Mouse (Mus musculus): ENCODE data around the gene Ucn2. TPM values are rescaled to one million over a fixed set of nuclear protein-coding genes. Genes with fewer than 3 reads are reported as not detected.

Gene Ucn2
- polyA plus RNA-seq, 1 experiment from 2014 or later = not detected

- H3K27ac ChIP-seq = no peak overlapping the region
- no peak overlapping the region for H3K4me3 ChIP-seq
- 0 out of 2 replicates have a peak overlapping the region, but pooled peaks have one; percentile 13 for H3K9ac ChIP-seq
- WGBS = 87% methylated on average over 19 of the region's 19 CpGs
- H3K9me3 ChIP-seq = no peaks in the 10 kb centered on the region
- peaks cover 24% of the 10 kb centered on the region; the same call in 1 of the 2 replicates for H3K4me1 ChIP-seq (replicated peaks)
- no peaks in the 10 kb centered on the region for H3K27me3 ChIP-seq
- no peak overlapping the region for H3K4me2 ChIP-seq
- H3K36me3 ChIP-seq = peaks cover 7% of the 10 kb centered on the region
- no peak for ATAC-seq (ENCODE audit: low FRiP score)
Observed at GRCm38 (mm10) chr9:108998287-108999166, 12.7 kb downstream of the Ucn2 start.

DNA sequence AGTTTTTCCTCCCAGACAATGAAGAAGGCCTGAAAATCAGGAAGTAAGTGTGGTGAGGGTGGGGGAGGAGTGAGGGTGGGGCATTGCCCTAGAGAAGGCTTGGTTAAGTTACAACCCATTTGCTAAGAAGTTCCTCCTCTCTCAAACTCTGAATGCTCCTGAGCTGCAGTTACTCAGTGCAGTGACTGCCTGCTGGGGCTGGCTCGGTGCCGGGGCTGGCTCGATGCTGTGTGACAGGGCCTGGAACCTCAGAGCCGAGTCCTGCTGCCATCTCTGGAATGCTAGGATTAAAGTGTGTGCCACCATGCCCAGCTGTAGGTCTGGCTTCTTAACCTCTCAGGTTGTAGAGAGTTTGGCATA lies 13.3 kb downstream of the Ucn2 start:
- Histone ChIP-seq H3K27ac (no peak overlapping the region), H3K4me2 (no peak overlapping the region), H3K36me3 (peaks cover 7% of the 10 kb centered on the region), H3K4me1 (replicated peaks) (peaks cover 19% of the 10 kb centered on the region; the same call in 1 of the 2 replicates), H3K9ac (no peak overlapping the region), H3K4me3 (no peak overlapping the region), H3K9me3 (no peaks in the 10 kb centered on the region), H3K27me3 (no peaks in the 10 kb centered on the region)
- no peak for ATAC-seq (ENCODE audit: low FRiP score)
- 91% methylated on average over 4 of the region's 4 CpGs for WGBS

DNA sequence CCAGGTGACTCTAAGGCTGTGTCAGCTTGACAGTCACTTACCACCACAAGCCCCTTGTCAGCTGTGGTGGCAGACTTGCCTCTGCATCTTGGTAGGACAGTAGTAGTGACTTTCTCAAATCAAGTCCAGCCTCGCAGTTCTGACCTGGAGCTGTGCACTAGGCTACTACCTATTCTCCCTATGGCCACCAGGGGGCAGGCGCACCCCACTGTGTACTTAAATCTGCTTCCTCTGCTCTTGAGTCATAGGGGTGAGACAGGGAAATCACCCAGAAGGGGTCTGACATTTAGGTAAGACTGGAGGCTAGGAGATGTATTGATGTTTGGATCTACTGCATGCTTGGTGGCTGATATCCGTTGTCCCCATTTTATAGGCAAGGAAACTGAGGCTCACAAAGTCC lies 14.9 kb downstream of the Ucn2 start:
- Histone ChIP-seq H3K27ac (no peak overlapping the region), H3K9ac (no peak overlapping the region), H3K4me2 (no peak overlapping the region), H3K27me3 (no peaks in the 10 kb centered on the region), H3K4me1 (replicated peaks) (peaks cover 5% of the 10 kb centered on the region; the same call in 1 of the 2 replicates), H3K4me3 (no peak overlapping the region), H3K36me3 (peaks cover 12% of the 10 kb centered on the region), H3K9me3 (no peaks in the 10 kb centered on the region)
- 11% methylated on average over 3 of the region's 3 CpGs for WGBS
- ATAC-seq (ENCODE audit: low FRiP score) = peak; percentile 46; the same call in 1 of the 2 replicates

DNA sequence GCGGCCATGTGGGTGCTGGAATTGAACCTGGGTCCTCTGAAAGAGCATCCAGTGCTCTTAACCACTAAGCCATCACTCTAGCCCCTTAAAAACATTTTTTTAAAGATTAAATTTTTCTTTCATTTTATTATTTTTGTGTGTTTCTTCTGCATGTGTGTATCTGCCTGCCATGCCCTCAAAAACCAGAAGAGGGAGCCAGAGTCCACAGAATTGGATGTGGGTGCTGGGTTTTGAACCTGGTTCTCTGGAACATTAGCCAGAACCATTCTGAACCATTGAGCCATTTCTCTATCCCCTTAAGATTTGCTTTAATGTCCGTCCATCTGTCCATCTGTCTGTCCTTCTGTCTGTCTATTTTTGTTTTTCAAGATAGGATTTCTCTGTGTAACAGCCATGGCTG lies 17.4 kb downstream of the Ucn2 start:
- H3K4me1 ChIP-seq (replicated peaks) = no peaks in the 10 kb centered on the region
- WGBS = 58% methylated on average over 2 of the region's 2 CpGs
- H3K4me3 ChIP-seq = no peak overlapping the region
- no peak overlapping the region for H3K9ac ChIP-seq
- no peaks in the 10 kb centered on the region for H3K9me3 ChIP-seq
- H3K4me2 ChIP-seq = no peak overlapping the region
- H3K27me3 ChIP-seq = no peaks in the 10 kb centered on the region
- no peak overlapping the region for H3K27ac ChIP-seq
- no peak for ATAC-seq (ENCODE audit: low FRiP score)
- peaks cover 33% of the 10 kb centered on the region for H3K36me3 ChIP-seq

DNA sequence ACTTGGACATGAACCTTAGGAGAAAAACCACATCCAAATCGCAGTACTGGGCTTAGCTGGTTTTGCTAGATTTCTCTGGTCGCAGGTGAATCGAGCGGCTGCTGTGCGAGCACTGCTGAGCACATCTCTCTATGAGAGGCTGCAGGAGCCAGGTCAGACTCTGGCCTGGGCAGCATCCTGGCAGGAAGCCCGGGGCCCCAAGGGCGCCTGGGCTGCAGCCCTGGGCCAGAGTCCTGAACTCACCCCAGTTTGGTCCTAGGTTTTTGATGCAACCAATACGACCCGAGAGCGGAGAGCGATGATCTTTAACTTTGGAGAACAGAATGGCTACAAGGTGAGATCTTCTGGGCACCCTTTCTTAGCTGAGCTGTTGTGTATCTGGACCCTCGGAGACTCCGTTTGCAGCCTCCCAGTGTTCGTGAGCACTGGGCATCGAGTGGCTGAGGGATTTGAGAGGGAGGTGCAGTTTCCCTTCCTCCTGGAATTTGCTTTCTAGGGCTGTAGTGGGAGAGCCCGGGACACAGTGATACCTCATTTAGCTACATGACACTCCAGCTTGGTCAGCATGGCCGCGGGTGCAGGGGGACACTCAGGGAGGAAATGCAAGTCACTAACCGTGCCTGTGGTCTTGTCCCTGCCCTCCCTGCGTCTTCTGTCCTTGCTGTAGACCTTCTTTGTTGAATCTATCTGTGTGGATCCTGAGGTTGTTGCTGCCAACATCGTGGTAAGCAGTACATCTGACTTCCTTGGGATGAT lies 21.4 kb downstream of the Ucn2 start:
- Histone ChIP-seq H3K4me3 (no peak overlapping the region), H3K27me3 (no peaks in the 10 kb centered on the region), H3K27ac (no peak overlapping the region), H3K36me3 (peaks cover 71% of the 10 kb centered on the region), H3K4me2 (no peak overlapping the region), H3K9ac (peak overlapping the region; percentile 39; the same call in 1 of the 2 replicates), H3K9me3 (no peaks in the 10 kb centered on the region), H3K4me1 (replicated peaks) (no peaks in the 10 kb centered on the region)
- no peak for ATAC-seq (ENCODE audit: low FRiP score)
- 87% methylated on average over 21 of the region's 21 CpGs for WGBS

GRCm38 (mm10) chr9:109008081-109008480 lies 22.3 kb downstream of the Ucn2 start:
- Histone ChIP-seq H3K4me1 (replicated peaks) (no peaks in the 10 kb centered on the region), H3K36me3 (peaks cover 72% of the 10 kb centered on the region), H3K4me2 (no peak overlapping the region), H3K9me3 (no peaks in the 10 kb centered on the region), H3K4me3 (no peak overlapping the region), H3K27ac (no peak overlapping the region), H3K9ac (0 out of 2 replicates have a peak overlapping the region, but pooled peaks have one; percentile 2), H3K27me3 (no peaks in the 10 kb centered on the region)
- no peak for ATAC-seq (ENCODE audit: low FRiP score)
- 81% methylated on average over 9 of the region's 9 CpGs for WGBS

- no peak overlapping the region for H3K9ac ChIP-seq
- peaks cover 78% of the 10 kb centered on the region for H3K36me3 ChIP-seq
- no peak overlapping the region for H3K4me3 ChIP-seq
- no peak for ATAC-seq (ENCODE audit: low FRiP score)
- no peaks in the 10 kb centered on the region for H3K4me1 ChIP-seq (replicated peaks)
- H3K4me2 ChIP-seq = no peak overlapping the region
- WGBS = 67% methylated on average over 9 of the region's 10 CpGs
- H3K27ac ChIP-seq = no peak overlapping the region
- H3K9me3 ChIP-seq = no peaks in the 10 kb centered on the region
- H3K27me3 ChIP-seq = no peaks in the 10 kb centered on the region
Observed at GRCm38 (mm10) chr9:109008994-109009635, 23.3 kb downstream of the Ucn2 start.

DNA sequence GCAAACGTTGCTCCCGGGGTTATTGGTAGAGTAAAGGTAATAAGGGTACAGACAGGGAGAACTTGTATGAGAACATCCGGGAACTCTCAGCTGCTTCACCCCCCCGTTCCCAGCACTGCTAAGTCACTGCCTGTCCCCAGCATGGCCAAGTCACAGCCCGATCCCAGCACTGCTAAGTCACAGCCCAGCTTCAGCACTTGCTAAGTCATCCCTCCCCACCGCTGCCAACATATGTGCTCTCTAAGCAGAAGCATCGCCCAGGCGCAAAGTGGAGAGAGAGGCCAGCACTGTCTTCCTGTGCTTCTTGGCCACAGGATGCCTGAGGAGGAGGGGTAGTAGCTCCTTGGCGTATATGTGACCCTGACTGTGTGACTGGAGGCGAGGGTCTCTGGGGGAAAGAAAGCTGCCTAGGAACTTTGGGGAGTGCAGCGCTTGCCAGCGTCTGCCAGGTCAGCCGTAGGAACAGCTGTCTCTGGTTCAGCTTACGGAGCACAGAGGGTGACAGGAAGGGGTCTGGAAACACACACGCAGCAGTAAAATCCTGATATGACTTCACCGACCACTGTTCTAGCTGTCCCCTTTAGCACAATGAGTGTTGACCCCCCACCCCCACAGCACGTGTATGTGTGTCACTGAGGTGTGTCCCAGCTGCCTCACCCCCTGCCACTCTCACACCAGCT lies 24.0 kb downstream of the Ucn2 start:
- Histone ChIP-seq H3K4me3 (no peak overlapping the region), H3K27ac (no peak overlapping the region), H3K27me3 (no peaks in the 10 kb centered on the region), H3K4me1 (replicated peaks) (no peaks in the 10 kb centered on the region), H3K9me3 (no peaks in the 10 kb centered on the region), H3K4me2 (no peak overlapping the region), H3K36me3 (peaks cover 78% of the 10 kb centered on the region), H3K9ac (0 out of 2 replicates have a peak overlapping the region, but pooled peaks have one; percentile 2)
- 64% methylated on average over 17 of the region's 17 CpGs for WGBS
- ATAC-seq (ENCODE audit: low FRiP score) = no peak

DNA sequence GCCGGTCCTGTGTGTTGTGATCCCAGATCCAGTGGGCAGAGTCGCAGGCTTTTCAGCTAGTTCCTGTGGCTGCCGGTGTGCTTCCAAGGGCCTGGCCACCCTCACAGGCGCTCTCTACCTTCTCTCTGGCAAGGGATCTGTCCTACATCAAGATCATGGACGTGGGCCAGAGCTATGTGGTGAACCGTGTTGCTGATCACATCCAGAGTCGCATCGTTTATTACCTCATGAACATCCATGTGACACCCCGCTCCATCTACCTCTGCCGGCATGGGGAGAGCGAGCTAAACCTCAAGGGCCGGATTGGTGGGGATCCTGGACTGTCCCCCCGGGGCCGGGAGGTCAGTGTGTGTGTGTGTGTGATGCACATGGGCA lies 24.5 kb downstream of the Ucn2 start:
- H3K27ac ChIP-seq = no peak overlapping the region
- no peaks in the 10 kb centered on the region for H3K9me3 ChIP-seq
- H3K27me3 ChIP-seq = no peaks in the 10 kb centered on the region
- no peak overlapping the region for H3K9ac ChIP-seq
- H3K4me2 ChIP-seq = no peak overlapping the region
- peaks cover 77% of the 10 kb centered on the region for H3K36me3 ChIP-seq
- no peak for ATAC-seq (ENCODE audit: low FRiP score)
- no peaks in the 10 kb centered on the region for H3K4me1 ChIP-seq (replicated peaks)
- H3K4me3 ChIP-seq = no peak overlapping the region
- WGBS = 91% methylated on average over 14 of the region's 14 CpGs

GRCm38 (mm10) chr9:109015397-109015796 lies 29.6 kb downstream of the Ucn2 start:
- no peaks in the 10 kb centered on the region for H3K4me1 ChIP-seq (replicated peaks)
- no peak overlapping the region for H3K27ac ChIP-seq
- no peak overlapping the region for H3K4me2 ChIP-seq
- peaks cover 39% of the 10 kb centered on the region for H3K36me3 ChIP-seq
- H3K27me3 ChIP-seq = no peaks in the 10 kb centered on the region
- H3K9ac ChIP-seq = no peak overlapping the region
- H3K9me3 ChIP-seq = no peaks in the 10 kb centered on the region
- no peak for ATAC-seq (ENCODE audit: low FRiP score)
- H3K4me3 ChIP-seq = no peak overlapping the region
- WGBS = 81% methylated on average over 8 of the region's 8 CpGs

DNA sequence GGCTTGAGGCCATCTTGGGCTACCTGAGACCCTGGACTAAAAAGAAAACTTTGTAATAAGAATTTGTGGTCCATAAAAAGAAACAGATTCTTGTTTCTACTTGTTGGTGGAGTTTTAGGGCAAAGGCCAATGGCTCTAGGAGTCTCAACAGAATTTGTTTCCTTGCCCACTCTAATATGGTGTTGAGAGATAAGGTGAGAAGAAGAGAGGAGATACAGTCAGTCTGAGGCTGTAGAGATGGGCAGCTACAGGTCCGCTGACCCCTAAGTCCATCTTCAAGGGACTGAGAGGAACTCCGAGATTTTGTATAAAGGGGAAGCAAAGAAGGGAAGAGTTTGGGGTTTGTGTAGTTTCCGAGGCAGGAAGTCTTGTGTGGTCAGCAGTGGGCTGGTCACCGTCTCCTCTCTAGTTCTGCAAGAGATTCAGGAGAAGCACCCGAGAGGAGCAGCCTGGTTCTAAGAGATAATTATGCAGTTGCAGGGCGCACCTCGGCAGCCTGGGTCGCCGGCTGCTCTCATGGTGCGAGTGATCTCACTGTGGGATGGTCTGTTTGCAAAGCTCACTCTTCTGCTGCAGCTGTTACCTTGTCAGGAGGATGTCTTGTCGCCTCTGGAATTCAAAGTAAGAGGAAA lies 31.3 kb downstream of the Ucn2 start:
- H3K27me3 ChIP-seq = no peaks in the 10 kb centered on the region
- no peaks in the 10 kb centered on the region for H3K9me3 ChIP-seq
- H3K36me3 ChIP-seq = peaks cover 22% of the 10 kb centered on the region
- ATAC-seq (ENCODE audit: low FRiP score) = no peak
- H3K4me2 ChIP-seq = no peak overlapping the region
- no peaks in the 10 kb centered on the region for H3K4me1 ChIP-seq (replicated peaks)
- H3K4me3 ChIP-seq = no peak overlapping the region
- 79% methylated on average over 11 of the region's 11 CpGs for WGBS
- H3K27ac ChIP-seq = no peak overlapping the region
- no peak overlapping the region for H3K9ac ChIP-seq
